Mouse (Mus musculus) liver, postnatal 0 days (tissue): ENCODE data around the gene Prmt9. TPM values are rescaled to one million over a fixed set of nuclear protein-coding genes. Genes with fewer than 3 reads are reported as not detected.
A peak's percentile ranks its signal among the peaks of the same experiment; 100 is the strongest.

Experiments
- ATAC-seq: fragments of 200-750 bp; cut with Nextera tagmentation; 2 replicates; pipeline ENCODE4 v1.8.0; 2017; ENCODE audit warnings: mild to moderate bottlenecking, moderate library complexity
- DNase-seq: peaks from one replicate; pipeline ENCODE4 v3.0.0-alpha.2; 2016
- H3K27ac ChIP-seq: fragments of 300-500 bp; sonication (generic); 2 replicates; pipeline ENCODE4 v1.5.1; 2014; ENCODE audit warnings: antibody characterized with exemption, moderate library complexity, mild to moderate bottlenecking, low read depth
- H3K27me3 ChIP-seq: fragments of 300-500 bp; sonication (generic); 2 replicates; pipeline ENCODE4 v1.6.1; 2014; ENCODE audit warnings: low read length, control low read depth, mixed read lengths; ENCODE audit not compliant: insufficient read depth
- H3K36me3 ChIP-seq: fragments of 300-500 bp; sonication (generic); replicated peaks from 2 replicates; pipeline ENCODE4 v1.6.1; 2014; ENCODE audit warnings: mild to moderate bottlenecking, control low read depth, low read length, moderate library complexity, mixed read lengths; ENCODE audit not compliant: insufficient read depth
- H3K4me1 ChIP-seq: fragments of 300-500 bp; sonication (generic); 2 replicates; pipeline ENCODE4 v1.6.1; 2014; ENCODE audit warnings: antibody characterized with exemption, mild to moderate bottlenecking, control low read depth; ENCODE audit not compliant: insufficient read depth
- H3K4me2 ChIP-seq: fragments of 300-500 bp; sonication (generic); 2 replicates; pipeline ENCODE4 v1.6.1; 2014; ENCODE audit warnings: low read depth, mild to moderate bottlenecking, low read length, moderate library complexity, mixed read lengths
- H3K4me3 ChIP-seq: fragments of 300-500 bp; sonication (generic); 2 replicates; pipeline ENCODE4 v1.5.1; 2014; ENCODE audit warnings: low read depth, low read length
- H3K9ac ChIP-seq: fragments of 300-500 bp; sonication (generic); replicated peaks from 2 replicates; pipeline ENCODE4 v1.6.1; 2014; ENCODE audit warnings: mild to moderate bottlenecking, moderate library complexity
- H3K9me3 ChIP-seq: fragments of 300-500 bp; sonication (generic); 2 replicates; pipeline ENCODE4 v1.6.1; 2016; ENCODE audit warnings: mild to moderate bottlenecking, control low read depth, low read length, mixed read lengths
- CTCF ChIP-seq: sonication (generic); IDR thresholded peaks from 2 replicates; pipeline ENCODE4 v1.5.1; 2016; ENCODE audit warnings: antibody characterized with exemption, low read depth
- EP300 ChIP-seq: IDR thresholded peaks from 2 replicates; pipeline ENCODE4 v1.6.1; 2016; ENCODE audit warnings: antibody characterized with exemption, low read depth, mild to moderate bottlenecking
- whole genome bisulfite sequencing: fragments of 180-500 bp; shearing (Covaris S2); extraction: QIAGEN DNeasy Blood & Tissue Kit; methylation state at CpG from one replicate; pipeline ENCODE4 v1.1.7; 2014; ENCODE audit not compliant: insufficient replicate concordance; 5-methylcytosine and 5-hydroxymethylcytosine counted together
- polyA plus RNA-seq: library from polyadenylated mRNA; unstranded; fragments of >200 nt; fragmentation: Nextera tagmentation; extraction: Ambion mirVana; gene quantifications from 2 replicates; pipeline ENCODE4 v1.2.1, GENCODE M21; 2015

Prmt9 gene
- polyA plus RNA-seq, 1 experiment from 2014 or later: 6.3 TPM

DNA sequence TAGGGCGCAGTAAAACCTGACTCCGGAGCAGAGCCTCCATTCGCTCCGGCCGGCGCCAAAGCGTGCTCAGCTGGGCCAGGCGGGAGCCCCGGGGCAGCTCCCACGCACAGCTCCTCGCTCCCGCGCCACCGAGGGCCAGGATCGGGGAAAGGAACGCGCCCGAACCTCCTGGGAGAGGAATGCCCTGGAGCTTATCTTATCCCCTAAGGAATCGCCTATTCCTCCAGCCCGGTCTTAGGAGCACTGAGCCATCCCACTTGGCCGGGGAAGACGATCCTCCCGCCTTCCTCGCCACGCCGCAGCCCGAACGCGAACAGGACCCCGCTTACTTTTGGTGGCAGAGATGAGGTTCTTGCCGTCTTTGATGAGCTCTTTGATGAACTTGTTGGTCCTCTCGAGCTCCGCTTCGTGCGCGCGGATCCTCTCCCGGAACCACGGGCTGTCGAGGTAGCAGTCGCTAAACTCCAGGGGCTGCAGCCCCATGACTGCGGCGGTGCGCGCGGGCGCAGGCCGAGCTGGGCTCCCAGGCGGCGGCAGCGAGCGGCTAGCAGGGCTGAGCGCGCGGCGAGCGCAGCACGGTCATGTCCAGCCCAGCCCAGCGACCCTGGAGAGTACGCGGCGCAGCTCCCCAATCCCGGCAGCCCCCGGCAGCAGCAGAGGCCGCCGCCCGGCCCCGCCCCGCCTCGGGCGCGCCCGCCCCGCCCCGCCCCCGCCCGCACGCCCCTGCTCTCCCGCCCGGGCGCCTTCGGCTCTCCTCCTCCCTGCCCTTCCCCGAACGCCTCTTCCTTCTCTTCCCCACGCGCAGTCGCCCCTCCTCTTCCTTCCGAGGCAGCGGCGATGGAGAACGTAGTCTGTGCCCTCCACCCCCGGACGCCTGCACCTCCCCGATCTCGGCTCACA is 31.6 kb upstream of the Prmt9 start, which contains the start of gene Arhgap10:
Gene Arhgap10, minus strand, starts transcription at position 653 of the 900 bp plus-strand sequence.
- Histone ChIP-seq H3K9ac (peak within 1 kb of the TSS; percentile 77), H3K27ac (peak within 1 kb of the TSS; percentile 77), H3K27me3 (no peaks in the 10 kb centered on the region), H3K36me3 (no peaks in the 10 kb centered on the region), H3K4me2 (peak within 1 kb of the TSS; percentile 88), H3K9me3 (no peaks in the 10 kb centered on the region), H3K4me3 (peak within 1 kb of the TSS; percentile 71), H3K4me1 (peaks cover 16% of the 10 kb centered on the region)
- TF ChIP-seq CTCF (no peak), EP300 (no peak)
- peak; percentile 80 for DNase-seq
- peak; percentile 88 for ATAC-seq
- under 1% methylated on average over 59 of the region's 95 CpGs for WGBS

GRCm38 (mm10) chr8:77518201-77519115 is 30.7 kb upstream of the Prmt9 start:
- Histone ChIP-seq H3K9ac (peak overlapping the region; percentile 77), H3K4me2 (peak overlapping the region; percentile 88), H3K9me3 (no peaks in the 10 kb centered on the region), H3K36me3 (no peaks in the 10 kb centered on the region), H3K4me3 (peak overlapping the region; percentile 71), H3K4me1 (peaks cover 18% of the 10 kb centered on the region), H3K27ac (0 out of 2 replicates have a peak overlapping the region, but pooled peaks have one; percentile 77), H3K27me3 (no peaks in the 10 kb centered on the region)
- no peak for DNase-seq
- ATAC-seq: peak; percentile 62
- no peak for TF ChIP-seq EP300
- TF ChIP-seq CTCF: no peak
- WGBS: 6% methylated on average over 33 of the region's 33 CpGs

GRCm38 (mm10) chr8:77520601-77521000 is 28.6 kb upstream of the Prmt9 start:
- H3K4me1 ChIP-seq: peaks cover 28% of the 10 kb centered on the region
- TF ChIP-seq EP300: no peak
- TF ChIP-seq CTCF: no peak

GRCm38 (mm10) chr8:77521028-77521785 is 28.0 kb upstream of the Prmt9 start:
- no peak overlapping the region for H3K4me2 ChIP-seq

More at GRCm38 (mm10) chr8:77520601-77521000, 28.6 kb upstream of the Prmt9 start:
- H3K4me3 ChIP-seq: no peak overlapping the region
- no peak for ATAC-seq
- no peak for DNase-seq
- H3K27ac ChIP-seq: no peak overlapping the region
- no peak overlapping the region for H3K4me2 ChIP-seq
- no peaks in the 10 kb centered on the region for H3K27me3 ChIP-seq
- 82% methylated on average over 4 of the region's 4 CpGs for WGBS
- no peaks in the 10 kb centered on the region for H3K36me3 ChIP-seq
- H3K9me3 ChIP-seq: no peaks in the 10 kb centered on the region
- no peak overlapping the region for H3K9ac ChIP-seq

DNA sequence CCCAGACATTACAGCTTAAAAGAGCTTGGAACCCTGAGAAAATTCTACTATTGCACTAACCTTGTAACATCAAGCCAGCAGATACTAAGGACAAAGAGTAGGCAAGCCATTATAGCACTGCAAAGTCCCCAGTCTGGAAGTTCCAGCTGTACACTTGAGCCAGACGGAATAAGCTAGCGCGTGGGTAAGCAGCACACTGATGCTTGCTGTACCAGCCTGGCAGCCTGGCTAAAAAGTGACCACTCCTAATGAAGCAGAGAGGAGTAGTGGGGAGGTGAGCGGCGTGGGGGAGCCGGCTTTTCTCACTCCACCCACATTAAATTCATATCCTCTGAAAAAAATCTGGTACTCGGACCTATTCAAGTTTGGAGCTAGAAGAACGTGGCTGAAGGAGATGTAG is 26.2 kb upstream of the Prmt9 start:
- WGBS: 85% methylated on average over 8 of the region's 8 CpGs
- ATAC-seq (no peak), DNase-seq (no peak)
- Histone ChIP-seq H3K27ac (no peak overlapping the region), H3K9ac (no peak overlapping the region), H3K27me3 (no peaks in the 10 kb centered on the region), H3K36me3 (no peaks in the 10 kb centered on the region), H3K4me3 (no peak overlapping the region), H3K4me2 (no peak overlapping the region), H3K9me3 (no peaks in the 10 kb centered on the region), H3K4me1 (peaks cover 16% of the 10 kb centered on the region)
- TF ChIP-seq EP300 (no peak), CTCF (no peak)

More at GRCm38 (mm10) chr8:77521028-77521785, 28.0 kb upstream of the Prmt9 start:
- no peak overlapping the region for H3K9ac ChIP-seq
- DNase-seq (no peak), ATAC-seq (no peak)
- no peaks in the 10 kb centered on the region for H3K9me3 ChIP-seq
- 81% methylated on average over 8 of the region's 8 CpGs for WGBS
- no peaks in the 10 kb centered on the region for H3K27me3 ChIP-seq
- no peak for TF ChIP-seq EP300
- no peak for TF ChIP-seq CTCF
- H3K4me3 ChIP-seq: no peak overlapping the region
- no peaks in the 10 kb centered on the region for H3K36me3 ChIP-seq
- no peak overlapping the region for H3K27ac ChIP-seq
- peaks cover 24% of the 10 kb centered on the region for H3K4me1 ChIP-seq
